Mouse (Mus musculus) olfactory bulb, adult 2 months (tissue): ENCODE results near the gene Mlec.

ENCODE experiments used
- CTCF ChIP-seq: fragments of 200-500 bp; IDR thresholded peaks from 2 replicates; pipeline ENCODE4 v1.5.1; 2012; ENCODE audit warnings: low read depth, mild to moderate bottlenecking, low read length, moderate library complexity; ENCODE audit not compliant: insufficient read depth
- POLR2A ChIP-seq: fragments of 200-500 bp; IDR thresholded peaks from 2 replicates; pipeline ENCODE4 v1.6.1; 2012; ENCODE audit warnings: mild to moderate bottlenecking, low read depth, low read length, moderate library complexity; ENCODE audit not compliant: insufficient read depth

- TF ChIP-seq CTCF, result no peak
- TF ChIP-seq POLR2A, result no peak
Observed at GRCm38 (mm10) chr5:115099530-115099929, 58.4 kb downstream of the Mlec start.
